Mouse (Mus musculus) cerebellum, postnatal 36 days (tissue): Measurements from ENCODE around the gene Scrn3.

ENCODE experiments used
- DNase-seq, 2 experiments: peaks; one replicate each; pipeline ENCODE4 v3.0.0; 2021 to 2022; ENCODE audit warnings: mixed read lengths in 2 of 2

Gene Scrn3

GRCm38 (mm10) chr2:73386356-73387046 lies 74.1 kb downstream of the Scrn3 start, which contains the start of gene Gpr155:
Gene Gpr155 (minus strand): TSS chr2:73386572.
- peak; percentile 99 to 100 for DNase-seq
